Mouse (Mus musculus): Measurements from ENCODE around the gene Tmed2.

- TF ChIP-seq CTCF (IDR thresholded peaks at IDR 0.05; ENCODE audit: borderline replicate concordance, extremely low read depth, insufficient read depth, insufficient read length) (no peak), POLR2A (IDR thresholded peaks at IDR 0.05; ENCODE audit: borderline replicate concordance, extremely low read depth, insufficient read depth, insufficient read length, poor library complexity, severe bottlenecking) (no peak)
Measured at GRCm38 (mm10) chr5:124532451-124532850, 8.0 kb upstream of the Tmed2 start.

Data from brain, embryonic 14.5 days (tissue).